Mouse (Mus musculus): Measurements from ENCODE around the gene Arhgef10l. TPM values are rescaled to one million over a fixed set of nuclear protein-coding genes. Genes with fewer than 3 reads are reported as not detected.
A peak's percentile ranks its signal among the peaks of the same experiment; 100 is the strongest.

The Arhgef10l gene
- polyA plus RNA-seq, 1 experiment from 2014 or later: 15.3 TPM

GRCm38 (mm10) chr4:140614145-140614544 is 51.7 kb downstream of the Arhgef10l start:
- Histone ChIP-seq H3K4me1 (replicated peaks) (peaks cover 54% of the 10 kb centered on the region), H3K4me3 (no peak overlapping the region), H3K9ac (no peak overlapping the region), H3K27me3 (no peaks in the 10 kb centered on the region), H3K36me3 (no peaks in the 10 kb centered on the region), H3K27ac (no peak overlapping the region), H3K9me3 (replicated peaks) (no peaks in the 10 kb centered on the region), H3K4me2 (no peak overlapping the region)
- WGBS: 83% methylated on average over 6 of the region's 6 CpGs
- no peak for ATAC-seq (replicated peaks; ENCODE audit: insufficient number of reproducible peaks, insufficient read depth, low FRiP score, low read depth)

- Histone ChIP-seq H3K27ac (peak overlapping the region; percentile 73), H3K4me2 (peak overlapping the region; percentile 3; the same call in 1 of the 2 replicates), H3K4me3 (no peak overlapping the region), H3K36me3 (peaks cover 6% of the 10 kb centered on the region; the same call in 1 of the 2 replicates), H3K27me3 (no peaks in the 10 kb centered on the region), H3K9ac (no peak overlapping the region), H3K9me3 (replicated peaks) (no peaks in the 10 kb centered on the region), H3K4me1 (replicated peaks) (peaks cover 31% of the 10 kb centered on the region)
- ATAC-seq (replicated peaks; ENCODE audit: insufficient number of reproducible peaks, insufficient read depth, low FRiP score, low read depth): no peak
- WGBS: 26% methylated on average over 12 of the region's 12 CpGs
Observed at GRCm38 (mm10) chr4:140610841-140611609, 54.8 kb downstream of the Arhgef10l start.

GRCm38 (mm10) chr4:140608228-140608720 is 57.5 kb downstream of the Arhgef10l start:
- H3K27me3 ChIP-seq: no peaks in the 10 kb centered on the region
- no peak overlapping the region for H3K4me2 ChIP-seq
- no peak overlapping the region for H3K27ac ChIP-seq
- 82% methylated on average over 9 of the region's 9 CpGs for WGBS
- H3K9ac ChIP-seq: no peak overlapping the region
- no peaks in the 10 kb centered on the region for H3K9me3 ChIP-seq (replicated peaks)
- no peak overlapping the region for H3K4me3 ChIP-seq
- H3K36me3 ChIP-seq: peaks cover 6% of the 10 kb centered on the region; the same call in 1 of the 2 replicates
- H3K4me1 ChIP-seq (replicated peaks): peaks cover 29% of the 10 kb centered on the region
- no peak for ATAC-seq (replicated peaks; ENCODE audit: insufficient number of reproducible peaks, insufficient read depth, low FRiP score, low read depth)

GRCm38 (mm10) chr4:140606779-140607178 is 59.0 kb downstream of the Arhgef10l start:
- Histone ChIP-seq H3K4me3 (no peak overlapping the region), H3K36me3 (peaks cover 6% of the 10 kb centered on the region; the same call in 1 of the 2 replicates), H3K27me3 (no peaks in the 10 kb centered on the region), H3K9me3 (replicated peaks) (no peaks in the 10 kb centered on the region), H3K4me2 (no peak overlapping the region), H3K4me1 (replicated peaks) (peaks cover 27% of the 10 kb centered on the region), H3K9ac (no peak overlapping the region), H3K27ac (no peak overlapping the region)
- 82% methylated on average over 7 of the region's 7 CpGs for WGBS
- no peak for ATAC-seq (replicated peaks; ENCODE audit: insufficient number of reproducible peaks, insufficient read depth, low FRiP score, low read depth)

GRCm38 (mm10) chr4:140606197-140606596 is 59.6 kb downstream of the Arhgef10l start:
- H3K9me3 ChIP-seq (replicated peaks): no peaks in the 10 kb centered on the region
- no peak overlapping the region for H3K27ac ChIP-seq
- H3K4me3 ChIP-seq: no peak overlapping the region
- H3K9ac ChIP-seq: no peak overlapping the region
- peaks cover 23% of the 10 kb centered on the region for H3K4me1 ChIP-seq (replicated peaks)
- no peak for ATAC-seq (replicated peaks; ENCODE audit: insufficient number of reproducible peaks, insufficient read depth, low FRiP score, low read depth)
- peaks cover 6% of the 10 kb centered on the region; the same call in 1 of the 2 replicates for H3K36me3 ChIP-seq
- H3K27me3 ChIP-seq: no peaks in the 10 kb centered on the region
- WGBS: 66% methylated on average over 7 of the region's 7 CpGs
- no peak overlapping the region for H3K4me2 ChIP-seq

- no peak overlapping the region for H3K27ac ChIP-seq
- no peak overlapping the region for H3K9ac ChIP-seq
Observed at GRCm38 (mm10) chr4:140605790-140606189, 60.0 kb downstream of the Arhgef10l start.

GRCm38 (mm10) chr4:140605247-140605646 is 60.6 kb downstream of the Arhgef10l start:
- Histone ChIP-seq H3K36me3 (peaks cover 6% of the 10 kb centered on the region; the same call in 1 of the 2 replicates), H3K27ac (no peak overlapping the region; the same call in 1 of the 2 replicates), H3K27me3 (no peaks in the 10 kb centered on the region), H3K4me3 (no peak overlapping the region), H3K4me1 (replicated peaks) (peaks cover 13% of the 10 kb centered on the region), H3K9me3 (replicated peaks) (no peaks in the 10 kb centered on the region), H3K9ac (no peak overlapping the region), H3K4me2 (no peak overlapping the region)
- no peak for ATAC-seq (replicated peaks; ENCODE audit: insufficient number of reproducible peaks, insufficient read depth, low FRiP score, low read depth)
- 65% methylated on average over 6 of the region's 6 CpGs for WGBS

More at GRCm38 (mm10) chr4:140605790-140606189, 60.0 kb downstream of the Arhgef10l start:
- Histone ChIP-seq H3K4me3 (no peak overlapping the region), H3K27me3 (no peaks in the 10 kb centered on the region), H3K4me1 (replicated peaks) (peaks cover 19% of the 10 kb centered on the region), H3K4me2 (no peak overlapping the region), H3K36me3 (peaks cover 6% of the 10 kb centered on the region; the same call in 1 of the 2 replicates), H3K9me3 (replicated peaks) (no peaks in the 10 kb centered on the region)
- ATAC-seq (replicated peaks; ENCODE audit: insufficient number of reproducible peaks, insufficient read depth, low FRiP score, low read depth): no peak
- WGBS: 69% methylated on average over 7 of the region's 7 CpGs

GRCm38 (mm10) chr4:140604541-140604940 is 61.3 kb downstream of the Arhgef10l start:
- 87% methylated on average over 8 of the region's 8 CpGs for WGBS

GRCm38 (mm10) chr4:140602022-140602421 is 63.8 kb downstream of the Arhgef10l start:
- no peak overlapping the region for H3K27ac ChIP-seq
- no peaks in the 10 kb centered on the region for H3K9me3 ChIP-seq (replicated peaks)
- no peak for ATAC-seq (replicated peaks; ENCODE audit: insufficient number of reproducible peaks, insufficient read depth, low FRiP score, low read depth)
- H3K9ac ChIP-seq: no peak overlapping the region
- 54% methylated on average over 4 of the region's 4 CpGs for WGBS
- H3K4me1 ChIP-seq (replicated peaks): peaks cover 11% of the 10 kb centered on the region
- no peaks in the 10 kb centered on the region for H3K27me3 ChIP-seq
- no peak overlapping the region for H3K4me2 ChIP-seq
- H3K36me3 ChIP-seq: peaks cover 15% of the 10 kb centered on the region
- H3K4me3 ChIP-seq: no peak overlapping the region

More at GRCm38 (mm10) chr4:140604541-140604940, 61.3 kb downstream of the Arhgef10l start:
- H3K9me3 ChIP-seq (replicated peaks): no peaks in the 10 kb centered on the region
- H3K36me3 ChIP-seq: peaks cover 6% of the 10 kb centered on the region; the same call in 1 of the 2 replicates
- no peak overlapping the region for H3K9ac ChIP-seq
- H3K4me1 ChIP-seq (replicated peaks): peaks cover 11% of the 10 kb centered on the region
- H3K4me3 ChIP-seq: no peak overlapping the region
- no peaks in the 10 kb centered on the region for H3K27me3 ChIP-seq
- H3K27ac ChIP-seq: no peak overlapping the region
- H3K4me2 ChIP-seq: no peak overlapping the region
- no peak for ATAC-seq (replicated peaks; ENCODE audit: insufficient number of reproducible peaks, insufficient read depth, low FRiP score, low read depth)

- no peak overlapping the region for H3K27ac ChIP-seq
- H3K9ac ChIP-seq: no peak overlapping the region
- H3K4me1 ChIP-seq (replicated peaks): peaks cover 11% of the 10 kb centered on the region
- no peaks in the 10 kb centered on the region for H3K9me3 ChIP-seq (replicated peaks)
- H3K4me3 ChIP-seq: no peak overlapping the region
- H3K36me3 ChIP-seq: peaks cover 20% of the 10 kb centered on the region
- no peak for ATAC-seq (replicated peaks; ENCODE audit: insufficient number of reproducible peaks, insufficient read depth, low FRiP score, low read depth)
- H3K27me3 ChIP-seq: no peaks in the 10 kb centered on the region
- 80% methylated on average over 11 of the region's 11 CpGs for WGBS
- H3K4me2 ChIP-seq: no peak overlapping the region
Observed at GRCm38 (mm10) chr4:140601153-140601552, 64.7 kb downstream of the Arhgef10l start.

- Histone ChIP-seq H3K4me2 (no peak overlapping the region), H3K27me3 (no peaks in the 10 kb centered on the region), H3K27ac (no peak overlapping the region), H3K4me1 (replicated peaks) (0 out of 2 replicates have a peak, but pooled peaks cover 4% of the 10 kb centered on the region), H3K4me3 (no peak overlapping the region), H3K36me3 (peaks cover 21% of the 10 kb centered on the region), H3K9me3 (replicated peaks) (no peaks in the 10 kb centered on the region), H3K9ac (no peak overlapping the region)
- ATAC-seq (replicated peaks; ENCODE audit: insufficient number of reproducible peaks, insufficient read depth, low FRiP score, low read depth): no peak
- 78% methylated on average over 5 of the region's 5 CpGs for WGBS
Observed at GRCm38 (mm10) chr4:140598846-140599245, 67.0 kb downstream of the Arhgef10l start.
